Mouse (Mus musculus): ENCODE measurements around the gene Katnal1. TPM values are rescaled to one million over a fixed set of nuclear protein-coding genes. Genes with fewer than 3 reads are reported as not detected.

The Katnal1 gene
- polyA plus RNA-seq, 1 experiment from 2014 or later, result 13.0 TPM

- 82% methylated on average over 8 of the region's 8 CpGs for WGBS
- no peak overlapping the region for H3K9ac ChIP-seq (replicated peaks; ENCODE audit: low read depth, low read length)
- no peak for ATAC-seq (ENCODE audit: insufficient number of reproducible peaks, insufficient read depth, low FRiP score, low read depth)
- no peaks in the 10 kb centered on the region for H3K4me1 ChIP-seq (ENCODE audit: control insufficient read depth, insufficient read depth, low read length)
- no peak overlapping the region for H3K4me3 ChIP-seq (ENCODE audit: low read depth, low read length)
- H3K9me3 ChIP-seq (ENCODE audit: control insufficient read depth, low read depth, low read length), result no peaks in the 10 kb centered on the region
- H3K27ac ChIP-seq (ENCODE audit: low read length), result no peak overlapping the region
- H3K4me2 ChIP-seq (replicated peaks; ENCODE audit: low read depth, low read length), result no peak overlapping the region
- no peaks in the 10 kb centered on the region for H3K27me3 ChIP-seq (ENCODE audit: control insufficient read depth, insufficient read depth, low read length)
- H3K36me3 ChIP-seq (ENCODE audit: control insufficient read depth, insufficient read depth, low read length), result peaks cover 8% of the 10 kb centered on the region; the same call in 1 of the 2 replicates
Observed at GRCm38 (mm10) chr5:148883671-148884070, 45.4 kb downstream of the Katnal1 start.

- Histone ChIP-seq H3K36me3 (ENCODE audit: control insufficient read depth, insufficient read depth, low read length) (peaks cover 10% of the 10 kb centered on the region), H3K4me2 (replicated peaks; ENCODE audit: low read depth, low read length) (no peak overlapping the region), H3K9me3 (ENCODE audit: control insufficient read depth, low read depth, low read length) (no peaks in the 10 kb centered on the region), H3K27ac (ENCODE audit: low read length) (no peak overlapping the region), H3K27me3 (ENCODE audit: control insufficient read depth, insufficient read depth, low read length) (no peaks in the 10 kb centered on the region), H3K4me1 (ENCODE audit: control insufficient read depth, insufficient read depth, low read length) (no peaks in the 10 kb centered on the region), H3K9ac (replicated peaks; ENCODE audit: low read depth, low read length) (no peak overlapping the region), H3K4me3 (ENCODE audit: low read depth, low read length) (no peak overlapping the region)
- WGBS, result 90% methylated on average over 6 of the region's 6 CpGs
- ATAC-seq (ENCODE audit: insufficient number of reproducible peaks, insufficient read depth, low FRiP score, low read depth), result no peak
Observed at GRCm38 (mm10) chr5:148879218-148879617, 49.9 kb downstream of the Katnal1 start.

- Histone ChIP-seq H3K36me3 (ENCODE audit: control insufficient read depth, insufficient read depth, low read length) (peaks cover 2% of the 10 kb centered on the region), H3K9me3 (ENCODE audit: control insufficient read depth, low read depth, low read length) (no peaks in the 10 kb centered on the region), H3K27ac (ENCODE audit: low read length) (no peak overlapping the region), H3K4me1 (ENCODE audit: control insufficient read depth, insufficient read depth, low read length) (no peaks in the 10 kb centered on the region), H3K4me3 (ENCODE audit: low read depth, low read length) (no peak overlapping the region), H3K9ac (replicated peaks; ENCODE audit: low read depth, low read length) (no peak overlapping the region), H3K4me2 (replicated peaks; ENCODE audit: low read depth, low read length) (no peak overlapping the region), H3K27me3 (ENCODE audit: control insufficient read depth, insufficient read depth, low read length) (no peaks in the 10 kb centered on the region)
- WGBS, result 69% methylated on average over 8 of the region's 8 CpGs
- no peak for ATAC-seq (ENCODE audit: insufficient number of reproducible peaks, insufficient read depth, low FRiP score, low read depth)
Observed at GRCm38 (mm10) chr5:148873116-148873515, 56.0 kb downstream of the Katnal1 start.

GRCm38 (mm10) chr5:148869583-148869982, 59.5 kb downstream of the Katnal1 start:
- Histone ChIP-seq H3K27me3 (ENCODE audit: control insufficient read depth, insufficient read depth, low read length) (no peaks in the 10 kb centered on the region), H3K4me2 (replicated peaks; ENCODE audit: low read depth, low read length) (no peak overlapping the region), H3K36me3 (ENCODE audit: control insufficient read depth, insufficient read depth, low read length) (no peaks in the 10 kb centered on the region), H3K4me1 (ENCODE audit: control insufficient read depth, insufficient read depth, low read length) (peaks cover 7% of the 10 kb centered on the region; the same call in 1 of the 2 replicates), H3K27ac (ENCODE audit: low read length) (no peak overlapping the region), H3K9me3 (ENCODE audit: control insufficient read depth, low read depth, low read length) (no peaks in the 10 kb centered on the region), H3K4me3 (ENCODE audit: low read depth, low read length) (no peak overlapping the region), H3K9ac (replicated peaks; ENCODE audit: low read depth, low read length) (no peak overlapping the region)
- whole genome bisulfite sequencing, result 45% methylated on average over 3 of the region's 3 CpGs
- ATAC-seq (ENCODE audit: insufficient number of reproducible peaks, insufficient read depth, low FRiP score, low read depth), result 0 out of 2 replicates have a peak, but pooled peaks have one; percentile 46

GRCm38 (mm10) chr5:148867766-148868165, 61.4 kb downstream of the Katnal1 start:
- Histone ChIP-seq H3K27ac (ENCODE audit: low read length) (no peak overlapping the region), H3K27me3 (ENCODE audit: control insufficient read depth, insufficient read depth, low read length) (no peaks in the 10 kb centered on the region), H3K4me3 (ENCODE audit: low read depth, low read length) (no peak overlapping the region), H3K4me2 (replicated peaks; ENCODE audit: low read depth, low read length) (no peak overlapping the region), H3K9ac (replicated peaks; ENCODE audit: low read depth, low read length) (no peak overlapping the region), H3K36me3 (ENCODE audit: control insufficient read depth, insufficient read depth, low read length) (no peaks in the 10 kb centered on the region), H3K9me3 (ENCODE audit: control insufficient read depth, low read depth, low read length) (no peaks in the 10 kb centered on the region), H3K4me1 (ENCODE audit: control insufficient read depth, insufficient read depth, low read length) (peaks cover 7% of the 10 kb centered on the region; the same call in 1 of the 2 replicates)
- ATAC-seq (ENCODE audit: insufficient number of reproducible peaks, insufficient read depth, low FRiP score, low read depth), result no peak
- 82% methylated on average over 6 of the region's 6 CpGs for WGBS

- H3K4me1 ChIP-seq (ENCODE audit: control insufficient read depth, insufficient read depth, low read length), result peaks cover 7% of the 10 kb centered on the region; the same call in 1 of the 2 replicates
- H3K9ac ChIP-seq (replicated peaks; ENCODE audit: low read depth, low read length), result no peak overlapping the region
- no peak for ATAC-seq (ENCODE audit: insufficient number of reproducible peaks, insufficient read depth, low FRiP score, low read depth)
- H3K36me3 ChIP-seq (ENCODE audit: control insufficient read depth, insufficient read depth, low read length), result no peaks in the 10 kb centered on the region
- no peak overlapping the region for H3K27ac ChIP-seq (ENCODE audit: low read length)
- H3K4me2 ChIP-seq (replicated peaks; ENCODE audit: low read depth, low read length), result no peak overlapping the region
- H3K27me3 ChIP-seq (ENCODE audit: control insufficient read depth, insufficient read depth, low read length), result no peaks in the 10 kb centered on the region
- H3K9me3 ChIP-seq (ENCODE audit: control insufficient read depth, low read depth, low read length), result no peaks in the 10 kb centered on the region
- no peak overlapping the region for H3K4me3 ChIP-seq (ENCODE audit: low read depth, low read length)
- WGBS, result 58% methylated on average over 7 of the region's 7 CpGs
Observed at GRCm38 (mm10) chr5:148867171-148867570, 61.9 kb downstream of the Katnal1 start.

- ATAC-seq (ENCODE audit: insufficient number of reproducible peaks, insufficient read depth, low FRiP score, low read depth), result no peak
- Histone ChIP-seq H3K4me2 (replicated peaks; ENCODE audit: low read depth, low read length) (0 out of 2 replicates have a peak overlapping the region, but pooled peaks have one; percentile 0), H3K9ac (replicated peaks; ENCODE audit: low read depth, low read length) (no peak overlapping the region), H3K27me3 (ENCODE audit: control insufficient read depth, insufficient read depth, low read length) (no peaks in the 10 kb centered on the region), H3K9me3 (ENCODE audit: control insufficient read depth, low read depth, low read length) (no peaks in the 10 kb centered on the region), H3K27ac (ENCODE audit: low read length) (no peak overlapping the region), H3K36me3 (ENCODE audit: control insufficient read depth, insufficient read depth, low read length) (no peaks in the 10 kb centered on the region), H3K4me1 (ENCODE audit: control insufficient read depth, insufficient read depth, low read length) (peaks cover 7% of the 10 kb centered on the region; the same call in 1 of the 2 replicates), H3K4me3 (ENCODE audit: low read depth, low read length) (no peak overlapping the region)
- WGBS, result 57% methylated on average over 10 of the region's 10 CpGs
Observed at GRCm38 (mm10) chr5:148866571-148866970, 62.5 kb downstream of the Katnal1 start.

- Histone ChIP-seq H3K9me3 (ENCODE audit: control insufficient read depth, low read depth, low read length) (no peaks in the 10 kb centered on the region), H3K4me1 (ENCODE audit: control insufficient read depth, insufficient read depth, low read length) (peaks cover 7% of the 10 kb centered on the region; the same call in 1 of the 2 replicates), H3K36me3 (ENCODE audit: control insufficient read depth, insufficient read depth, low read length) (no peaks in the 10 kb centered on the region), H3K9ac (replicated peaks; ENCODE audit: low read depth, low read length) (no peak overlapping the region), H3K27me3 (ENCODE audit: control insufficient read depth, insufficient read depth, low read length) (no peaks in the 10 kb centered on the region), H3K4me2 (replicated peaks; ENCODE audit: low read depth, low read length) (no peak overlapping the region), H3K4me3 (ENCODE audit: low read depth, low read length) (no peak overlapping the region), H3K27ac (ENCODE audit: low read length) (no peak overlapping the region)
- ATAC-seq (ENCODE audit: insufficient number of reproducible peaks, insufficient read depth, low FRiP score, low read depth), result no peak
- WGBS, result 69% methylated on average over 6 of the region's 6 CpGs
Observed at GRCm38 (mm10) chr5:148863409-148863808, 65.7 kb downstream of the Katnal1 start.

GRCm38 (mm10) chr5:148862853-148863252, 66.3 kb downstream of the Katnal1 start:
- Histone ChIP-seq H3K4me1 (ENCODE audit: control insufficient read depth, insufficient read depth, low read length) (peaks cover 7% of the 10 kb centered on the region; the same call in 1 of the 2 replicates), H3K27ac (ENCODE audit: low read length) (no peak overlapping the region), H3K36me3 (ENCODE audit: control insufficient read depth, insufficient read depth, low read length) (no peaks in the 10 kb centered on the region), H3K9ac (replicated peaks; ENCODE audit: low read depth, low read length) (no peak overlapping the region), H3K27me3 (ENCODE audit: control insufficient read depth, insufficient read depth, low read length) (no peaks in the 10 kb centered on the region), H3K4me3 (ENCODE audit: low read depth, low read length) (no peak overlapping the region), H3K4me2 (replicated peaks; ENCODE audit: low read depth, low read length) (no peak overlapping the region), H3K9me3 (ENCODE audit: control insufficient read depth, low read depth, low read length) (no peaks in the 10 kb centered on the region)
- ATAC-seq (ENCODE audit: insufficient number of reproducible peaks, insufficient read depth, low FRiP score, low read depth), result no peak
- WGBS, result 68% methylated on average over 10 of the region's 10 CpGs

All from stomach, embryonic 14.5 days (tissue).